Mouse (Mus musculus): ENCODE data around the gene Ftl1.

GRCm38 (mm10) chr7:45460377-45460776, 693 bp upstream of the Ftl1 start:
- TF ChIP-seq CTCF (IDR thresholded peaks at IDR 0.05), result no peak
- TF ChIP-seq EP300 (IDR thresholded peaks at IDR 0.05), result no peak

All from lung, postnatal 0 days (tissue).